Mouse (Mus musculus): ENCODE data around the gene Cntnap1. TPM values are rescaled to one million over a fixed set of nuclear protein-coding genes. Genes with fewer than 3 reads are reported as not detected.
A peak's percentile ranks its signal among the peaks of the same experiment; 100 is the strongest.

Gene Cntnap1
- total RNA-seq, 2 experiments from 2014 or later = 1.5 to 1.6 TPM

DNA sequence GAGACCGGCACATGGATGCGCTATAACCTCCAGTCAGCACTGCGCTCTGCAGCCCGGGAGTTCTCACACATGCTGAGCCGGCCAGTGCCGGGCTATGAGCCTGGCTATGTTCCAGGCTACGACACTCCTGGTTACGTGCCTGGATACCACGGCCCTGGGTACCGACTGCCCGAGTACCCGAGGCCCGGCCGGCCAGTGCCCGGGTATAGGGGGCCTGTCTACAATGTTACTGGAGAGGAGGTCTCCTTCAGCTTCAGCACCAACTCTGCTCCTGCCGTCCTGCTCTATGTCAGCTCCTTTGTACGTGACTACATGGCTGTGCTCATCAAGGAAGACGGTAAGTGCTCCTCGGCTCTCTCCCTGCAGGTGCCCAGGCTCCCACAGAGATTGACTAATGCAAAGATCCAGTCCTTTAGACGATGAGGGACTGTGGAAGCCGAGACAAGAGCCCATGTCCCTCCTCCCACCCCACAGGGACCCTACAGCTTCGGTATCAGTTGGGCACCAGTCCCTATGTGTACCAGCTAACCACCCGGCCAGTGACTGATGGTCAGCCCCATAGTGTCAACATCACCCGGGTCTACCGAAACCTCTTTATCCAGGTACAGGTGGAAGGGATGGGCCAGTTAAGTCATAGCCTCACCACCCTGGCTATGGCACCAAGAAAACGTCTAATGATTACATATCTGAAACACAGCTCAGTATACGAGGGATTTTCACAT, 16.4 kb downstream of the Cntnap1 start:
- DNase-seq = no peak

DNA sequence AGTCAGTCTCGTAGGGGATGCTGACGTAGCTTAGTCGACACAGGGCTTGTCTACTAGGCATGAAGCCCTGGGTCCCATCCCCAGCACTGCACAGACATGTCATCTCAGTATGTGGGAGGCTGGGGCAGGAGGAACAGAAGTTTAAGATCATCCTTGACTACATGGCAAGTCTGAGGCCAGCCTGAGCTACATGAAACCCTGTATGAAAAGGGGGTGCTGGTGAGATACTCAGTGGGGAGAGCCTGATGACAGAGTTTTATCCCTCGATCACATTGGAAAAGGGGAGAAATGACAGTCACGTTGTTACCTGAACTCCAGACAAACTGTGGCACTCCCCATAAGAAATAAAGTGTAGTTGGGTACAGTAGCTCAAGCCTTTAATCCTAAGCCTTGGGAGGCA, 17.2 kb downstream of the Cntnap1 start:
- DNase-seq = no peak

DNA sequence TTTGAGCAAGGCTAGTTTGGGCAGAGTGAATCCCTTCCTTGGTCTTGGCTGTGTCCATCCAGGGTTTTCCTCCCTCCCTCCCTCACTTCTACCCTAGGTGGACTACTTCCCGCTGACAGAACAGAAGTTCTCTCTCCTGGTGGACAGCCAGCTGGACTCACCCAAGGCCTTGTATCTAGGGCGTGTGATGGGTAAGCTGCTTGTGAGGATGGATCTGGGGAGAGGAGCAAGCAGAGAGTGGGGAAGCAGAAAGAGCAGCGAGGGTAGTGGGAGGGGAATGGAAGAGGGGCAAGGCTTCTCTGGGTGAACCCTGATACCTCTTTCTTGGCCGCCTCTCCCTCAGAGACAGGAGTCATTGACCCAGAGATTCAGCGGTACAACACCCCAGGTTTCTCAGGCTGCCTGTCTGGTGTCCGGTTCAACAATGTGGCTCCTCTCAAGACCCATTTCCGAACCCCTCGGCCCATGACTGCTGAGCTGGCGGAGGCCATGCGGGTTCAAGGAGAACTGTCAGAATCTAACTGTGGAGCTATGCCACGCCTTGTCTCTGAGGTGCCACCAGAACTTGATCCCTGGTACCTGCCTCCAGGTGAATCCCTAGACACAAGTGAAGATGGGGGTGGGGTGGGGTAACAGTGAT, 18.0 kb downstream of the Cntnap1 start:
- no peak for DNase-seq

DNA sequence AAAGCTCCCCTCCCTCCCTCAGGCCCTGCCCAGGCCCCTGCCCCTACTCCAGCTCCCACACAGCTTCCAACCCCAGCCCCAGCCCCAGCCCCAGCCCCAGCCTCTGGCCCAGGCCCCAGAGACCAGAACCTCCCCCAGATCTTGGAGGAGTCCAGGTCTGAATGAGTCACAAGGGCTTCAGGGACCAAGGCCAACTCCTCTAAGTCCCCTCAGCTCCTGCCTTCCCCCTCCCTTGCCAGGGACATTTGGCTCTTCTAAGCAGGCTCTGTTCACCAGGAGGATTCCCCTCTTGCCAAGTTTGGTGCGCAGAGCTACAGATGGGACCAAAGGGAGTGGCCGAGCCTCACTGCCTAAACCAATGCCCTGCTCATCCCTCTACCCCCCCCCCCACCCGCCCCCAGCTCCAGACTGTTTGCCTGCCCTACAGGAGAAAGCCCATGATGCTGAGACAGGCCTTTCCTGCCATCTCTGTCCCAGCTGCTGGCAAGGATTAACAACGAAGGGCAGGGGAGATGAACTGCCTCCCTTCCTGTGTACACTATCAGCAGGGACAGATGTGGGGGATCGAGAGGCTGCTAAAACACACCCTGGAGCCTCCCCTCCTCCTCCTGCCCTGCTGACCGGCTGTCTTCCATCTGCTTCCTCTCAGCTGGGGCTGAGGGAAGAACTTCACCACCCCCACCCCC, 19.3 kb downstream of the Cntnap1 start:
- peak; percentile 78 for DNase-seq

DNA sequence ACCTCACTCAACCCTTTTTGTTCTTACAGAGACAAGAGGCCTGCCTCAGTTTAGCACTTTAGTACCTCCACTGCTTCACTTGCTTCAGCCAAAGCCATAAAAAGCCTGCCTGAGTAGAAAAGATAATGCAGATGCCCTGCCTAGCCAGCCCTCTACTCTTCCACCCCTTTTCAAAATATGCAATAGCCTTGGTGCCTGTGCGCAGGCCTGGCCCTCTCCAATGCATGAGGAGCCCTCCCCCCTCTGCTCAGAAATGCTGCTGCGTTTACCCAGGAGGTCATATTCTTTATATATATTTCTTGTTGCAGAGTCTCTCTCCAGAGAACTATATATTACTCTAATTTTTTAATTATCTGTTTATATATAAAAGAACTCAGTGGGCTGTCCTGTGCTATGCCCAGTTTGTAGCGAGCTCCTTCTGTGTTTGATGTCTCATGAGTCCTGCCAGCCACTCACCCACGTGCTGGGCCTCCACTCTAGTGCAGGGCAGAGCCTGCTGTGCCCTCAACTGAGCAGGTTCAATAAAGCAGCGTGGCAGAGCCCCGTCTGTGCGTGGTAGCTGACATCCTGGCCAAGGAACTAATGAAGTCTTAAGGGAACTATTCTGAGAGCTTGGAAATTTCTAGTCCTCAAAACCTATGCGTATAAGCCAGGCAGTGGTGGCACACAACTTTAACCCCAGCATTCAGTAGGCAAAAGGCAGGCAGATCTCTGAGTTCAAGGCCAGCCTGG, 20.0 kb downstream of the Cntnap1 start:
- no peak for DNase-seq

DNA sequence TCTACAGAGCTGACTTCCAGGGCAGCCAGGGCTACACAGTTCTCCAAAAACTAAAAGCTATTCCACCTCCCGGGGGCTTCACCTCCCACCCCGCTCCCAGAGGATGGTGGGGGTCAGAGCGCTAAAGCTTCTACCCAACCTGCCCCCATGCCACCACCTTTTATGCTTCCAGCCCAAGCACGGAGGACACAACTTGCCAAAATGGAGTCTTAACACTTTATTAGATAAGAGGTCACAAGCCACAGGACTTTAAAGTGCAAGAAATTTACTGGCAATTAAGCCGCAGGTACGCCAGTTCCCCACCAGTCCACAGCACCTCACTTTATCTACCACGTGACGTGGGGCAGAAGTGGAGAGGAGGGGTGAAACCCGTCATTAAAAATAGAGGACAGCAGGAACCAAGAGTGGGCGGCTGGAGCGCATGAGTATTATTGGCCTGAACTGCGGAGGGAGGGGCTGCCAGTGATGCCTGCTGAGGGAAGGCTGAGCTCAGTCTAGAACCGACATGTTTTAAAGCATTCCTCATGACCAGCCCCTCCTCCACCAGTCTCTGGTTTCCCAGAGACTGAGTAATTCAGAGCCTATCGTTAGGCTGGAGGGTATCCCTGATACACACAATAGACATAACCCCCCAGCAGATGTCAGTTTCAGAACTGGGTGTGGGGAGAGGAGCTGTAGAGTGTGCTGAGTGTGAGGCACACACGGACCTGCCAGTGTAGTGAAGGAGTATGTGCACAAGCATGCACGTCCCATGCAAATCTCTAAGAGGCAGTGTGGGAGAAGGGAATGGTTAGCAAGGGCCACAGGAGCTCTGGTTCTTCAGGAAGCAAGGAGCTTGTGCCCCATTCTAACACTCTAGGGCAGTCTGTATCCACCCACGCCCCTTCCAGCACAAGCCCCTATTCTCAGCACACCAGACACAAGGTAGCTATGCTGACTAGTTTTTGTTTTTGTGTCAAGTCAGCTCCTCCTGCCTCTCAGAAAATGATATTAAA, 20.9 kb downstream of the Cntnap1 start:
- DNase-seq = peak; percentile 43

DNA sequence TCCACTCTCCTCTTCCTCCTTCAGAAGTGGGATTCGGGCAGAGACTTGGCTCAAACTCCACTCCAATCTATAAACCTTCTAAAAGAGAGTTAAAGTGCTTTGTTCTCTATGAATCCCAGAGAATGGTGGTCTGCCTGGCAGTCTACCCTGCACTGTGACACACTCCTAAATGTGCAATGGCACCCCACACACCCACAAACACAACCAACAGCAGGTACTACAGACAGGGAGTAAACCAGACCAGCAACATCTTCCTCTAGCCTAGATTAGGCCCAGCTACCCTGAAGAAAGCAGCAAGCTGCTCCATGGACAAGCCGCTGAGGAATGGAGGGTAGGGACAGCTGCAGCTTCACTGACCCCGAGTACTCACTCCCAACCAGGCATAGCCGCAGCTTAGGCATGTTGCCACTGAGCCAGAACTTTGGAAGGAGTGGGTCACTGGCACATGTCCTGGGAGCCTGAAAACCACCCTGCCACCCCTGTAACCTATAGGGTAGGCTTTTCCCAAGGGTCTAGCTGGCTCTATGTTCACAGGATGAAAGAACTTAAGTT, 21.7 kb downstream of the Cntnap1 start:
- DNase-seq = no peak

DNA sequence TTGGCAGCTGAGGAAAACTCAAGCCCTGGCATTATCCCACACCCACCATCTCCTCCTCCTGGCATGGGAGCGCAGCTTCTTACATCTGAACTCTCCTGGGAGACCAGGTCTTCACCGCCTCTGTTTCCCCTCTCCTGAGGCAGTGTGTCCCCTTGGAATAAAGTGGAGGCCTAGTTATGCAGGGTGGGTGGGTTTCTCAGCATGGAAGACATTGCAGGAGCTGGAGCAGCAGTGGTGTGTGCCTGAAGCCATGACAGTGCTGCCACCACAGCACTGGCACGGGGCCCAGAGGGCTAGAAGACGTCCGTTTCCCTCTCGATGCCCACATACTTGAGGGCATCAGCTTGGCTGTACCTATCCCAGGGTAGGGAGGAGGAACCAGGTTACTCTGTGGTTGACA, 22.3 kb downstream of the Cntnap1 start:
- DNase-seq = no peak

DNA sequence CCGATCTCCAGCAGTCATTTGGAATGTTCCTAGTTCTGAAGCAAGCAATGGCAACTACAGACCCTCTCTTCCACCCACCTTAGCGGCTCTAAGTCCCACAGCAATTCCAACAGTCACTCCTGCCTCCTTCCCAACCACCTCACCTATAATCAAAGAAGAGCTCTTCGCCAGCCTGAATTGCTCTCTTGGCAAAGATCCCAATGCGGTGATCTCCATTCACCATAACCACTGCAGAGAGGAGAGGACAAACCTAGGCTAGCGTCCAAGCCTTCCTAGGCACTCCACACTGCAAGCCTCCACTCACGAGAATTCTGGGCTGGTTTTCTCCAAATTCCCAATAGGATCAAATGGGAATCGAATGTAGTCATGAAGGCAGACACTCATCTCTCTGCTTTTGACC, 22.8 kb downstream of the Cntnap1 start:
- no peak for DNase-seq

DNA sequence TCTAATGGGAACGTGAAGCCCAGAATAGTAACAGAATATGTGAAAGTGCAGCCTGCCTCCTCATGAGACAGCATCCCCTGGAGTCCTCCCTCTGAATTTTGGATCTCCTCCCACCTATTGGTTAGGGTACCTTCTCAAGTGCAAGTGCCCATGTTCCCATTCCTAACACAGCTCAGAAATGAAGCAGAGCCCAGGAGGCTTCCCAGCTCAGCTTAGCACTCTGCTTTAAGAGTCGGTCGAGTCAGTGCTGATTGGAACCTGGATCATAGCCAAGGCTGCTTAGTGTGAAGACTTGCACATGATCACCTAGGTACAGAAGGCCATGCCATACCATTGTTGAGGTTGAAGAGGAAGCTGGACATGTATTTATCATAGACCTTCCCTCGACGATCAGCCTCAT, 23.8 kb downstream of the Cntnap1 start:
- peak; percentile 55 for DNase-seq

DNA sequence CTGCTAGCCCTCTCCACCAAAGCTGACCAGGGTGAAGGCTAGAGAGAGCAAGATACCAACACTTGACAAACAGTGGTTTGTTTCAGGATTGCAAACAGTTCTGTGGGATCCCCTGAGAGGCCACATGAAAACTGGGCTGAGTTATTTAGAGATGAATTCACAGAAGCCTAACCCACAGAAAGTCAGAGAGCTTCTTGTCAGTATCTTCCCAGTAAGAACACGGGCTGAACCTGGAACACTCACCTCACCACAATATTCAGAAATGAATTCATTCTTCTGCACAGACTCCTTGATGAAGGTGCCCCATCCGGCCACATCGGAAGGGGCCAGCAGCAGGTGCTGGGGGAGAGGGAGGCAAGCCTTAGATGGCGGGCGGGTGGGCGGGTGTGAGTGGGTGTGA, 24.3 kb downstream of the Cntnap1 start:
- no peak for DNase-seq

DNA sequence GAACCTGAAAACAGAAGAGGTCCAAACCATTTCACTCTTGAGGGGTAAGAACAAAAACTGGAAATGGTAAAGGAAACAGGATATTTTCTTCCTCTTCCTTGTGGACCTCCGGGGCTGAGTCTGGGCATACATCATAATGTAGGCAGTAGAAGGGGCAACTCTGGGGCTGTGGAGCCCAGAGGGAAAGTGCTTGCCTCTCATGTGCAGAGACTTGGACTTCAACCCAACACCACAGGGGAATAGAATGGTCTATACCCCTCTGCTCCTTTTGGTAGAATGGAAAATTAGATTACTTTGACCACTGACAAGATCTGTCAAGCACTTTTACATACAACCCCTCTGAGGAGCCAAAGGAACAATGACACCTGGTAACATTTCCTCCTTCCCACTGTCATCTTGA, 24.8 kb downstream of the Cntnap1 start:
- DNase-seq = no peak

DNA sequence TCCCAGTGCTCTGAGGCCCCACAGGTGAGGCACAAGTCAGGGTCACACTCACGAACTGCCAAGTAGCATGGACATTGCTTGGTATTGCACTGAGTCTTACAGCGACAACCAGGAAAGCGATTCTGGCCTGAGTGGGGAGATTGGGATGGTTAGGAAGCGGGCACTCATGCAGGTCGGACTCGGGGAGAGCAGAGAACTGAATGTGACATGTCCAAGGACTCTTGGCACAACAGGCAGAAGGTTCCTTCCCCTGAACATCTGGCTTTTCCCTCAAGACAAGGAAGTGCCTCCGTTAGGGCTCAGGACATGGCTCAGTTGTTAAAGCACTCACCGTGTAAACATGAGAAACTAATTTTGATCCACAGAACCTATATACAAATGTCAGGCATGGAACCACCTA, 25.2 kb downstream of the Cntnap1 start:
- no peak for DNase-seq

DNA sequence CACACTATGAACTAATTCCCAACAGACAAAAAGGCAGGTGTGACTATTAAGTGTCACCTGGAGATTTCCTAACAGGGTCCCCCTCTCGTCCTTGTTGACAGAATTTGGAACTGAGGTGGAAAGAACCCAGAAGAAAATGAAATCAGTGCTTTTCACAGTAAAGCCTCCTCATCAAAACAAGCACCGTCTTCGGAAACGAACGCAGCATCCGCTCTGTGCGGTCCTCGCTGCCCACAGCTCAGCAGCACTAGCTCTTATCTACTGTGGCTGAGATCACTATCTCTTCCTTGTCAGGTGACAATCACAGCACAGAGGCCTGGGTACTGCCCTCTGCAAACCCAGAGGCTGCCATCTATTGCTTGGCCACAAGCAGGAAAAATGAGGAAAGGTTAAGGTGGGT, 25.9 kb downstream of the Cntnap1 start:
- no peak for DNase-seq

DNA sequence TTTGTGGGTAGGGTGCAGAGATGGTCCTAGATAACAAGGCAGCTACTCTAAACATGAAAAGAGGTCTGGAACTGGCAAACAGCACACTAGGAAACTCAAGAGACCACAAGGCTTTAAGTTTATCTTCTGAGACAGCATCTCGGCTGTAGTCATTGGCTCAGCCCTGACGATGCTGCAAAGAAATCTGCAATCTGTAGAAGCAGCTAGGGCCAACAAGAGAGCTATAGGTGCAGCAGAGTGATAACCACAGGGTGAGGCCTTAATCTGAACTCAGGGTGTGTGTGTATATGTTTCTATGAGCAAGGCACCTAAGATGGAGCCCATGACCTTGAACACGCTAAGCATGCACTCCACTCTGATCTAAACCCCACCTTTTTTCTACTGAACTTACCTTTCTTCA, 29.2 kb downstream of the Cntnap1 start:
- DNase-seq = no peak

DNA sequence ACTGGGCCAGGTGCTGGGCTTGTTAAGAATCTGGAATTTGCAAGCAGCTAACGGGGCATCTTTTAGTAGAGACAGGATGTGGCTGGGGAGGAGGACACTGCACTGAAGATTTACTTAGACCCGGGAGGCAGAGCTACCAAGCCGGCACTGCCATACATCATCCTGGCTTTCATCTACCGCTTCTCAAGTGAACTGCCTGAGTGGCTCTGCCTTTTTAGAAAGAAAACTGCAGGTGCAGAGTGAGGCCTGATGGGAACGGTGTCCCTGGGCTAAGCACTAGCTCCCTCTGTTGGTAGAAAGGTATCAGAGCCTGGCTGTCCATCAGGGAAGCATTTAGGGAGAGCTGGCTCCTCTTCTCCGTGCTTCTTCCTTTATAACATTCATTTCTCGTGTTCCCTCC, 30.7 kb downstream of the Cntnap1 start:
- peak; percentile 51 for DNase-seq

DNA sequence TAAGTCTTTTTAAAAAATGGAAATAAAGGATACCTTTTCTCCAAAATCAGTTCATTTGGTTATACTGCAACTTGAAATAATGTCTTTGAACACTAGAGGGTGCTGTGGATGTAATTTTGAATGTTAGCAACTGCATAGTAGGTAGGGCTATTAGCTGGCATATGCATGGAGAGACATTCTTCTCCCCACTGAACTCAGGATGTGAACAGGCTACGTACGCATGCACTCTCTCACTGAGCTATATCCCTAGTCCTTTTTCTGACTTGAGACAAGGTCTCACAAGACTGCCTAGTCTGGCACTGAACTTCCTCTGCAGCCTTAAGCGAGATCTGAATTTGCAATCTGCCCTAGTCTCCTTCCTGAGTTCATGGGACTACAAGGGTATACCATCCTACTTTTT, 41.6 kb downstream of the Cntnap1 start:
- no peak for DNase-seq

DNA sequence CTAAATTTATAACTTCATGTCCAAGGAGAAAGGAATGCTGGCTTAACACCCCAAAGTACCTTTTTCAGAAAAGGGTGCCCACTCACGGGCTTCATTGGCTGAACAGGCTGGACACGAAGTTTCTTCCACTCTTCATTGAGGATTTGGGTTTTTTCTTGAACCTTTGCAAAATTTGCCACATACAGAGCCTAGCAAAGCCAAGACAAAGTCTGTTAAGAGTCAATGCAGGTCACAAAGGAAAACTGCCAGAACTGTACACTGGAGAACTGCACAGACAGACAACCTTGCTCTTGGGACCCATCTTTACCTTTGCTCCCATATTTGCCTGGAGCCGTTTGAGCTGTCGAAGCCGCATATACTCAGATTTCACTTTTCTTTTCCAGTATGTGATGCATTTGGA, 46.6 kb downstream of the Cntnap1 start:
- DNase-seq = no peak

DNA sequence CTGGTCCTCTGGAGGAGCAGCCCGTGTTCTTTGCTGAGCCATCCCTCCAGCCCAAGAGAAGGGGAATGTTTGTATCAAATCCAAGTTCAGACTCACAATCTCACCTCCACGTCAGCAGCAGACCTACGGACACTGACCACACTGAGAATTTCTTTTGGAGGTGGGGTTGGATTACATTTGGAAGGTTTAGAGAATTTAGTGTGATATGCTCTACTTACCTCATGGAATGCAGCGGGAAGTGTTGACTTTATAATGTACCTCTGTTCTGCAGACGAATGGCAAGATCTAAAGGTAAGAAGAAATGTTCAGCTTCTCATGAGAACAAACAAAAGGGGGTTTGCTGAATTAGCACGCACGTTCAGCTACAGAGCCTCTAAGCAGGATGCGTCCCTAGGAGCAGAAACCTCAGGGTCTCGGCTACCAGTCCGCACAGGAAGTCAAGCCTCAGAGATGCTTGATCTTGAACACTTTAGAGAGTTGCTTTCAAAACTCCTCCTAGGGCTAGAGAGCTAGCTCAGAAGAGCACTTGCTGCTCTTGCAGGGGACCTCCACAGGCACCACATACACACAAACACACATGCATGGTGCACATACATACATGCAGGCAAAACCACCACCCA, 48.2 kb downstream of the Cntnap1 start:
- DNase-seq = no peak

DNA sequence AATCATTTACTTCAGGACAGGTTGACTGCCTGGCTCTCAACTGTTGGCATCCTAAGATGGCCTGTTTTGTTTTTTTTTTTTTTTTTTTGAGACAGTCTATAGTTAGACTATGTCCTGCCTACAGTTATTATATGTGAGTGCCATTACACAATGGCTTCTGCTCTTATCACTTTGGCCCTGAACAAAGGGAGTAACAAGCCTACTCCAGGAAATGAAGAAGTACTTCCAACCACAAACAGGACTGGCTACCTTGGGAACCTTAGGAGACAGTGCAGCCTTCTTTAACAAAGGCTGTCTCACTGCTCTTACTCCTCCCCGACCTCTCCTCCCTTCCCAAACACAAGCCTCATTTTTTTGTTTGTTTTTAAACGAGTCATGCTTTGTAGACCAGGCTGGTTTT, 50.5 kb downstream of the Cntnap1 start:
- DNase-seq = no peak

DNA sequence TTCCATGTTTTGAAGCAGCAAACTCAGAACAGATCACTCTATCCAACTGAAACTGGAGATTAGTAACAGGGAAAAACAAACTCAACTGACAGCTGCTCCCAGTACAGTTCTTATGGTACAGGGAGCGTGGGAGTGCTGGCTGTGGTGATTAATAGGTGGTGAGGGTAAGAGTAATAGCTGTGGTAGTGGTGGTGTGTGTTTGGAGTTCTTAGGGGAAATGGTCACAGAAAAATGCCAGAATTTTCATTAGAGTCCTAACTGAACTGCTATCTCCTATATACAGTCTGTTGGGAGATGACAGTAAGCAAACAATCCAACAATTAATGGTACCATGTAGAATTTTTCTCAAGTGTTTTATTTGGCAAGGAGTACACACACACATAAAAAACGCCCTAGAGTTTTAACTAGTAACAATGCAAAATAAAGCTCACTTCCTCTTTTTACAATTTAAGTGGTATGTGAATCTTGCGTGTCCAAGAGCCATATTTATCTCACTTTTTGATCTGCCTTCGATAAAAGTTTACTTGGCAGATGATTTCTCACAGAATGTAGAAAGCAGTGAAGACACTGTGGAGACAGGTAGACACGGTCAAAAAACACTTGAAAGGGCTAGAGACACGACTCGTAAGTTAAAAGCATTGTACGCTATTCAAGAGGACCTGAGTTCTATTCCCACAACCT, 51.1 kb downstream of the Cntnap1 start:
- no peak for DNase-seq

Data from heart, postnatal 4 days (tissue).